Mouse (Mus musculus): ENCODE data around the gene Nt5c2. TPM values are rescaled to one million over a fixed set of nuclear protein-coding genes. Genes with fewer than 3 reads are reported as not detected.
"Not testable (repeated sequence)": the region's sequence is repeated elsewhere in the genome, so short reads cannot be mapped to it uniquely, and the experiment has no call there.

Nt5c2 gene
- total RNA-seq, 2 experiments from 2014 or later: 17.0 to 23.6 TPM

DNA sequence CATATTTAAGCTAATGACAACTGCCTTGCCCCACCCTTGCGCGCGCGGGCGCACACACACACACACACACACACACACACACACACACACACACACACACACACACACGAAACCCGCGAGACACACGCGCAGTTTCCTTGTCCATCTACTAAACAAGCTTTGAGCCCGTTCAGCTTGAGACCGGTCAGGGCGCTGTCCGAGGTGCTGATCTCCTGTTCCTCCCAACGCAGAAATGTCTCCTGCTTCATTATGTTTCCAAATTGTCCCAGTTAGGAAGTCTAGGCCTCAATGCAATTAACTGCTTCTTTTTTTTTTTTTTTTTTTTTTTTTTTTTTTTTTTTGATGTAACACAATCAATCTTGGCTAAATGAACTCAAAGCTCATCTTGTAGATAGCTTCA is 1.5 kb upstream of the Nt5c2 start:
- DNase-seq: peak; percentile 44

DNA sequence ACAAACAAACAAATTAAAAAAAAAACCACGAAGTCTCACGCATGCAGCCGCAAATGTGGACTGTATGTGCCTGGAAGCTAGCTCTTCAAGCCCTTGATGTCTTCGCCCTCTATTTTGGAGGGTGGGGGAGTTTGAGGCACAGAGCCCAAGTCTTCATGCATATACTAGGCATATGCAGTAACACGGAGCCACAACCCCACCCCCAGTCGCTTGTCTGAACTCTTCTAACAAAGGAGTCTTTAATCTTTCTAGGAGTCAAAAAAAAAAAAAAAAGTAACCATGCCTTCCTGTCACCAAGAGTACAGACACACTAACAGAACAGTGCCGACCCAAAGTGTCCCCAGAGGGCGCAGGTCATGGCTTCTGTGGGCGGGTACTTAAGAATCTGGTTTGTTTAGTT is 1.0 kb upstream of the Nt5c2 start:
- no peak for DNase-seq

GRCm38 (mm10) chr19:47015396-47015795 is 443 bp upstream of the Nt5c2 start:
- DNase-seq: no peak

DNA sequence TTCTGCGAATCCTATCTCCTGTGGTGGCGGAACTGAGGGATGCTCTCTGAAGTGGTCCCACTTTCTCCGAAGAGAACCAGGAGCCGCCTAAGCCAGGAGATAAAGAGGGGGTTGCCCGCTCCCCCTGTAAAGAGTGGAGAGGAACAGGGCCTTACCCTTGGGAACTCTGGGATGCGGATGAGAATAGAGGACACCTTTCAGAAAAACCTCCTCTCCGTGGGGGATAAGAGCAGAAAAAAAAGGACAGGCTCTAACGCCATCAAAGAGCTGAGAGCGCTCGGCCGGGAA is 850 bp downstream of the Nt5c2 start:
- no peak for DNase-seq

GRCm38 (mm10) chr19:47013340-47014158 is 1.4 kb downstream of the Nt5c2 start:
- no peak for DNase-seq

- no peak for DNase-seq
Measured at GRCm38 (mm10) chr19:47012521-47013130, 2.3 kb downstream of the Nt5c2 start.

DNA sequence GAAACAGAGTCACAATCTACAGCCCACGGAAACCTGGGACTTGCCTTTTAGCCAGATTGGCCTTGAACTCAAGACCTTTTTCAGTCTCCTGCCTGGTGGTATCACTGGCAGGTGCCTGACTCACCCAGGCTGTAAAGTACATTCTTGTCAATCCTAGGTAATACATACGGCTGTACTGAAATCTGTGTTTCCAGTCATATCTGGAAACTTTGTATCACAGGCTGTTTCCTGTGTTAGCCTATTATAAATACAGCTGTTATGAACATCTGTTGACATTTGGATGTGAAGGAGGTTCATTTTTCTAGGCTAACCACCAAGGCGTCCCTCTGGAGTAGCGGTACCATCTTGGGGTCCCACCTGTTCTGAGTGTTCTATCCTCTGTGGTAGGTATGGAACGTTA is 5.0 kb downstream of the Nt5c2 start:
- no peak for DNase-seq

DNA sequence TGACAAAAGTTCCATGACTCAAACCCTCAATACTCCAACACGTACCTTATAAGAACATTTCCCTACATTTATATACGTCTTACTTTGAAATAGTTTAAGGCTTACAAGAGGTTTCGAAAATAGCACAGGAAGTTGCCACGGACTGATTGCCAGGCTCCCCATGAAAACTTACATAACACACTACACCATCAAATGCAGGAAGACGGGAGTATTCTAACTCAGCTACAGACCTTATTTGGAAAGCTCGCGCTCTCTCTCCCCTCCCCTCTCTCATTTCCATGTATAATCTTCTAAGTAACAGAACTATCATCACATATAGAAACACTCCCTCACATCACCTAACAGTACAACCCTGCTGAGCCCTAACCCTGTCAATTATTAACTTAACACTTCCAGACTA is 5.5 kb downstream of the Nt5c2 start:
- no peak for DNase-seq

- no peak for DNase-seq
Measured at GRCm38 (mm10) chr19:47006321-47006720, 8.6 kb downstream of the Nt5c2 start.

- no peak for DNase-seq
Measured at GRCm38 (mm10) chr19:47005873-47006272, 9.1 kb downstream of the Nt5c2 start.

DNA sequence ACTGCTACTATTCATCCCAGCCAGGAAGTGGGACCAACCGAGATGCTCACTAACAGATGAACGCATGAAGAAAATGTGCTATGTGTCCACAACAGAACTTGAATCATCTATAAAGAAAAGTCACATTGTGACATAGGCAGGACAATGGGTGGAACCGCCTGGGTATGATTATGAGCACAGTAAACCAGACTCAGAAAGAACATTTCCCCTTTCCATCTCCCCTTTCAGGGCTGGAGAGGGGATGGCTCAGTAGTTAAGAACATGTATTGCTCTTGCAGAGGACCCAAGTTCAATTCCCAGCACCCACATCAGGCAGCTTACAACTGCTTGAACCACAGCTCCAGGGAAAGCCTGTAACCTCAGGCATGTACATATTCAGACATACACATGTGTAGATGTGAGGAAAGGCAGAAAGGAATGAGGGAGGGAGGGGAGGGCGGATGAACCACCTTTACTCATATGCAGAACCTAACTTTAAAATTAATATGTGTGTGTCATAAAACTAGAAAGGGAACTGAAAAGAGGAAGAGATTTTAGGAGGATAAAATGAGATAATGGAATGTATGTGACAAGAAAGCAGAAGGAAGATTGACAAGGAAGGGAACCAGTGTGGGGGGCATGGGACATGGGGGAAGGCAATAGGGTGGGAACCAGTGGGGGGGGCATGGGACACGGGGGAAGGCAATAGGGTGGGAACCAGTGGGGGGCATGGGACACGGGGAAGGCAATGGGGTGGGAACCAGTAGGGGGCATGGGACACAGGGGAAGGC is 11.0 kb downstream of the Nt5c2 start:
- no peak for DNase-seq

- not testable (repeated sequence) for DNase-seq
Measured at GRCm38 (mm10) chr19:47000357-47000756, 14.6 kb downstream of the Nt5c2 start.

DNA sequence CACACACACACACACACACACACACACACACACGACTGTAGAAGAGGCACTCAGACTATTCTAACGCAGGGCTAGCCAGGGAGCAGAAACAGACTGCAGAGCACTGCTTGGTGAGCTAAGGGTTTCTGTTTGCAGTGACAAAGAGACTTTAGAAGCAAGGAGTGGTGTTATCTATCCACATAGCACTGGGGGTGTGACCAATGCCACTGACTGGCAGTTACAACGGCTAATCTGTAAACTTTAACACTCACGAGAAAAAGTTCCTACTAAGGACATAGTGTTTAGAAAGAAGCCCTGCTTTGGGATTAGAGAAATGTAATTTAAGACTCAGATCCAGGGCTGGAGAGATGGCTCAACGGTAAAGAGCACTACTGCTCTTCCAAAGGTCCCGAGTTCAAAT is 15.2 kb downstream of the Nt5c2 start:
- no peak for DNase-seq

DNA sequence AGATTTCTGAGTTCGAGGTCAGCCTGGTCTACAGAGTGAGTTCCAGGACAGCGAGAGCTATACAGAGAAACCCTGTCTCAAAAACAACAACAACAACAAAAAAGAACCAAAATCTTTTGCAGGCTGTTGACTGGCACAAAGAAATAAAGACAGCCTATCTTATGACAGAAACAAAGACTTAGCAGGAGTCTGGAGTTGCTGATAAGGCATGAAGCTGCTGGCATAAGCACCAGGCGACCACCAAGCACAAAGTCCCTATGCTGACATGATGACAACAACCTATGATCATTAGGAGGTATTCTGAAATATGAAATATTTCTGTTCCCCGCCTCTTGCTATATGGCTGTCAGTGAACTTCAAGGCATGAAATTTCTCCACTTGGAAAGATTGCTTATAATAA is 16.0 kb downstream of the Nt5c2 start:
- DNase-seq: no peak

DNA sequence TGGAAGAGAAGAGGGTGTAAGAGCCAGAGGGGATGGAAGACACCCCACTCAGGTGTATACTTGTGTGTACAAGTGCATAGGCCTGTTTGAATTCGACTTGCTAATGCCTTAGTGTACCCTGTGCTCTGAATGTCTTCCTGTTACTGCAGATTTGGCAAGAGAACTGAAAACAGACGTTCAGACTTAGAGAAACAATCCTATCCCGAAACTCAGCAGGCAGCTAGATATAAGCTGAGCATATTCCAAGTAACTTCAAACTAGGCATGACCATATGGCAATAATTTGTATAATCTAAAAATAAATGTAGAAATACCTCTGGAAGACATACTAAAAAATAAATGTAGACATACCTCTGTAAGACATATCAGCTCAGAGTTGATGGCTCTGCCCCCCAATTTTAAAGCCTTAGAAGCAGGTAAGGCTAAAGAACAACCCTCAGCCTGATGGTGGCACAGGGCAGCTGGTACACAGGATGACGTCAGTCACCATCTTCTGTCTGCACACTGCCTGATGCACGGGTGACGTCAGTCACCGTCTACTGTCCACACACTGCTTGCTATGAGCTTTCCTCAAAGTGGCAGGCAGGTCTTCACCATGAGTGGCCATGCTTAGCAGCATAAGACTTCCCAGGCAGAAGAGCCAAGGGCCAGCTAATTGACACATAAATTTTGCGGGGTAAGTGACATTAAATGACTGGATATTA is 16.6 kb downstream of the Nt5c2 start:
- DNase-seq: no peak

GRCm38 (mm10) chr19:46996095-46996494 is 18.9 kb downstream of the Nt5c2 start:
- no peak for DNase-seq

GRCm38 (mm10) chr19:46992329-46992728 is 22.6 kb downstream of the Nt5c2 start:
- not testable (repeated sequence) for DNase-seq

- DNase-seq: peak; percentile 68
Measured at GRCm38 (mm10) chr19:46991145-46991544, 23.8 kb downstream of the Nt5c2 start.

GRCm38 (mm10) chr19:46990625-46991024 is 24.3 kb downstream of the Nt5c2 start:
- DNase-seq: not testable (repeated sequence)

DNA sequence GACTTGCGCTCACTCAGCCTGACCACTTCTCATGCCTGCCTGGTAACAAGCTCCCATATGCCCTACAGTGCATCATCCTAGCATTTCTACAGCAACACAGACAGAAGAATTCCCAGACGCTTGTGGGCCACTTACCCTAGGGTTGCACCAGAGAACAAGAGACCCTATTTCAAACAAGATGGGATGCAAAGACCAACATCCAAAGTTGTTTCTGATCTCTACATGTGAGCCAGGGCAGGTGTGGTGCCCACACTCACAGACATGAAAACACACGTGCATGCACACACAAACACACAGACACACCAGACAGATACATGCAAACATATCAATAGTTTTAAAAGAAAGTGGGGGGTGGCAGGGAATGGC is 24.8 kb downstream of the Nt5c2 start:
- no peak for DNase-seq

DNA sequence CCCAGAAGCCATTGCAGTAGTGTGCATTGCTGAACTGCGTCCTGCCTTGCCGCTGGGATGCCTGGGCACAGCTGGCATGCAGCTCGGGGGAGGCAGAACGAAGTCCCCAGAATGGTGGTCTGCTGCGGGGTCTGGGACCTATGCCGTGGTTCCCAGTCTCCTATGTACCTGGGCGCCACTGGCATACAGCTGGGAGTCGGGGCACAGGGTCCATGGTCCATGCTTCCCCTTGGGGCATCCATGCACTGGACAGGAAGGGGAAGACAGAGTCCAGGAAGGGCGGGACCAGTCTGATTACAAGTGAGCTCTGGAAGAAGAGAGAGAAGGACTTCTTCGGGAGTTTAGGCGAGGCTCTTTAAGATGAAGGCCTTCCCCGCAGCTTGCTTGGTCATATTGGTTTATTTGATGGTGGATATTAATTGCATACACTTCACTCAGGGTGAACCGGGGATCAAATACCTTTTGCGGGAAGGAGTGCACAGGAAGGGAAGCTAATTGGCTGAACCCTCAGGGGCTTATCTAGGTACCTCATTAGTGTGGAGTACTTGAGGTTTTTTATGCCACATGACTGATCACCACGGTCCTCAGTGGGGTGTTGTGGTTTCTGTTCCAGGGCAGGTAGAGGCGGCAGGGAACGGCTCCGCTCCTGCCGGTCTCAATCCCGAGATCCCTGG is 25.3 kb downstream of the Nt5c2 start:
- no peak for DNase-seq

All from gastrocnemius, postnatal 25 days (tissue).